Mouse (Mus musculus): ENCODE results near the gene Polh. TPM values are rescaled to one million over a fixed set of nuclear protein-coding genes. Genes with fewer than 3 reads are reported as not detected.

Polh gene
- polyA plus RNA-seq, 1 experiment from 2014 or later = 8.9 TPM

DNA sequence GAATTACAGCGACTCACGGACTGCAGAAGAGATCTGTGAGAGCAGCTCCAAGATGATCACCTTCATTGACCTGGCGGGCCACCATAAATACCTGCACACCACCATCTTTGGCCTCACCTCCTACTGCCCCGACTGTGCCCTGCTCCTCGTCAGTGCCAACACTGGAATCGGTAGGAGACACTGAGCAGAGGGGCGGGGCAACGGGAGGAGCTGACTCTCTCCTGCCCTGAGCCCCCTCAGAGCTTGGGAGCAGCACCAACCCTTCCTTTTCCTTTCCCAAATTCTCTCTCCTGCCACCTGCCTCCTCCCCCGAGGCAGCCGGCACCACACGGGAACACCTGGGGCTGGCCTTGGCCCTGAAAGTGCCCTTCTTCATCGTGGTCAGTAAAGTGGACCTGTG, 37.0 kb downstream of the Polh start:
- Histone ChIP-seq H3K36me3 (replicated peaks; ENCODE audit: insufficient read depth, low read length) (peaks cover 72% of the 10 kb centered on the region), H3K9ac (replicated peaks) (no peak overlapping the region), H3K27me3 (ENCODE audit: insufficient read depth, low read length) (no peaks in the 10 kb centered on the region), H3K9me3 (ENCODE audit: low read length) (no peaks in the 10 kb centered on the region), H3K27ac (ENCODE audit: low read depth) (no peak overlapping the region), H3K4me2 (ENCODE audit: low read depth, low read length) (no peak overlapping the region), H3K4me3 (ENCODE audit: low read depth, low read length) (no peak overlapping the region), H3K4me1 (ENCODE audit: insufficient read depth) (peaks cover 21% of the 10 kb centered on the region)
- no peak for ATAC-seq
- no peak for DNase-seq
- no peak for TF ChIP-seq EP300 (IDR thresholded peaks at IDR 0.05; ENCODE audit: low read depth)
- no peak for TF ChIP-seq CTCF (IDR thresholded peaks at IDR 0.05; ENCODE audit: low read depth)
- 93% methylated on average over 12 of the region's 12 CpGs for WGBS (ENCODE audit: insufficient replicate concordance)

DNA sequence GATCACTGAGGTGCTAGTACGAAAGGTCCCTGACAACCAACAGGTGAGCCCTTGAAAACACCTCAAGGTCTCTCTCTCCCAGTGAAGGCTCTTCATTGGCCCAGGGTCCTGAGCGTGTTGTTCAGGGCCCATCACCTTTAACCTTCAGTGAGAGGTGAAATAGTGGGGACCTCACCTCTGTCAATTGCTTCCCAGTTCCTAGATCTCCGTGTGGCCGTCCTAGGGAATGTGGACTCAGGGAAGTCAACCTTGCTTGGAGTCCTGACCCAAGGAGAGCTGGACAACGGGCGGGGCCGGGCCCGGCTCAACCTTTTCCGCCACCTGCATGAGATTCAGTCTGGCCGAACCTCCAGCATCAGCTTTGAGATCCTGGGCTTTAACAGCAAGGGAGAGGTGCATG, 37.7 kb downstream of the Polh start:
- DNase-seq (no peak), ATAC-seq (no peak)
- 92% methylated on average over 10 of the region's 10 CpGs for WGBS (ENCODE audit: insufficient replicate concordance)
- no peak overlapping the region for H3K27ac ChIP-seq (ENCODE audit: low read depth)
- no peaks in the 10 kb centered on the region for H3K27me3 ChIP-seq (ENCODE audit: insufficient read depth, low read length)
- no peak overlapping the region for H3K9ac ChIP-seq (replicated peaks)
- no peaks in the 10 kb centered on the region for H3K9me3 ChIP-seq (ENCODE audit: low read length)
- no peak overlapping the region for H3K4me3 ChIP-seq (ENCODE audit: low read depth, low read length)
- TF ChIP-seq EP300 (IDR thresholded peaks at IDR 0.05; ENCODE audit: low read depth) (no peak), CTCF (IDR thresholded peaks at IDR 0.05; ENCODE audit: low read depth) (no peak)
- H3K36me3 ChIP-seq (replicated peaks; ENCODE audit: insufficient read depth, low read length) = peaks cover 66% of the 10 kb centered on the region
- no peak overlapping the region for H3K4me2 ChIP-seq (ENCODE audit: low read depth, low read length)
- peaks cover 21% of the 10 kb centered on the region for H3K4me1 ChIP-seq (ENCODE audit: insufficient read depth)

DNA sequence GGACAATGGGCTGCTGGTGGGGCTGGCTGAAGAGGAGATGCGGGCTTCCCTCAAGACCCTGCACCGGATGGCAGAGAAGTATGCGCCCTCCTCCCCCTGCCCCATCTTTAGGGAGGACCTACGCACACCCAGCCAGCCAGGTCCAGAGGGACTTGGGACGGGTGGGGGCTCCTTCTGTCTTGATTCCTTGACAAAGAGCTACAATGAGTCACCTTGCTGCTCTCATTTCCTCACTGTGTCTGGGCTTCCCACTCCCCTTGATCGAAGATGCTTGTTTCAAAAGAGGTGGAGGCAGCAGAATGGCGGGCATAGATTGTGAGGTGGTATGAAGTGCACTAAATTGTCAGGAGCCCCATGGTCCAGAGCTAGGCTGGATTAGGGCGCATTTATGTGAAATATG, 38.1 kb downstream of the Polh start:
- Histone ChIP-seq H3K9me3 (ENCODE audit: low read length) (no peaks in the 10 kb centered on the region), H3K9ac (replicated peaks) (no peak overlapping the region), H3K4me1 (ENCODE audit: insufficient read depth) (peaks cover 21% of the 10 kb centered on the region), H3K27ac (ENCODE audit: low read depth) (no peak overlapping the region), H3K36me3 (replicated peaks; ENCODE audit: insufficient read depth, low read length) (peaks cover 61% of the 10 kb centered on the region), H3K4me3 (ENCODE audit: low read depth, low read length) (no peak overlapping the region), H3K27me3 (ENCODE audit: insufficient read depth, low read length) (no peaks in the 10 kb centered on the region), H3K4me2 (ENCODE audit: low read depth, low read length) (no peak overlapping the region)
- 92% methylated on average over 8 of the region's 8 CpGs for WGBS (ENCODE audit: insufficient replicate concordance)
- no peak for TF ChIP-seq EP300 (IDR thresholded peaks at IDR 0.05; ENCODE audit: low read depth)
- TF ChIP-seq CTCF (IDR thresholded peaks at IDR 0.05; ENCODE audit: low read depth) = no peak
- no peak for ATAC-seq
- no peak for DNase-seq

DNA sequence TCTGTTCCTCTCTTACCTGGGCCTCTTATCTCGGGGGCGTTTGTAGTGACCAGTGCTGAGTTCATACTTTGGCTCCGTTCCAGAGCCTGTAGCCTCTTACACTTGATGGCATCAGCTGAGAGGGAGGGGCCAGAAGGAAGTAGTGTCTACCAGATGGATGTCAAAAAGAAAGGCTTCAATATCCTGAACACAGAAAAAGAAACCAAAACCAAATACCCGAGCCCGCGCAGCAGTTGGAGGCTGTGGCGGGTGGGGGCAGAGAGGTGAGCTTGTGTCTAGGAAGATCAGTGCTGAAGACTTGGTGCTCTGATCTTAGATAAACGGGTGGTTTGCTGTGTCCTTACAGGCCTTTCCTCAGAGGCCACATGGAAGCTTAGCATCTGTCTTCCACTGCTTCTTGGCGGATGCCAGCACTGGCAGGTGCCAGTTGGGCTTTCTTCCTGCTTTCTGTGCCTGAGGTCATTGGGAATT, 39.5 kb downstream of the Polh start:
- DNase-seq = peak; percentile 77
- Histone ChIP-seq H3K9ac (replicated peaks) (peak overlapping the region; percentile 89), H3K4me3 (ENCODE audit: low read depth, low read length) (peak overlapping the region; percentile 87), H3K27me3 (ENCODE audit: insufficient read depth, low read length) (no peaks in the 10 kb centered on the region), H3K27ac (ENCODE audit: low read depth) (peak overlapping the region; percentile 98), H3K36me3 (replicated peaks; ENCODE audit: insufficient read depth, low read length) (peaks cover 48% of the 10 kb centered on the region), H3K4me2 (ENCODE audit: low read depth, low read length) (peak overlapping the region; percentile 86), H3K4me1 (ENCODE audit: insufficient read depth) (peaks cover 29% of the 10 kb centered on the region), H3K9me3 (ENCODE audit: low read length) (no peaks in the 10 kb centered on the region)
- TF ChIP-seq EP300 (IDR thresholded peaks at IDR 0.05; ENCODE audit: low read depth) = 0 out of 2 replicates have a peak, but pooled peaks have one; percentile 36
- no peak for TF ChIP-seq CTCF (IDR thresholded peaks at IDR 0.05; ENCODE audit: low read depth)
- 18% methylated on average over 9 of the region's 9 CpGs for WGBS (ENCODE audit: insufficient replicate concordance)
- peak; percentile 4 for ATAC-seq

DNA sequence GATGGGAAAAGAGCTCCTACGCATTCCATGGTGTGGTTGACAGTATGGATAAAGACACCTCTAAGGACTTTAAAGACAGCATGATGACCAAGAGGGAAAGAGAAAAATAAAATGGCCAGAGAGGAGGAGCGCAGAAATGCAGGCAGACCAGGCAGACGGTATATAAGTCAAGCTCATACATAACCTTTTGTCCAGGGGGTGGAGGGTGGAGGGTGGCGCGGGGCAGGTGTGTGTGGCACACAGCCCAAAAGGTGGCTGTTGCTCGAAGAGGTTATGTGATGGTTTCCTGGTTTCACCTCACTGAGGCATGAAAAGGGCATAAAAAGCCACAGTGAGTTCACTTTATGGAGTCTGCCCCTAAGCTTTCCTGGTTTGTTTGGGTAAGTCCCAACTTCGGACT, 39.9 kb downstream of the Polh start:
- no peak for ATAC-seq
- no peaks in the 10 kb centered on the region for H3K9me3 ChIP-seq (ENCODE audit: low read length)
- H3K36me3 ChIP-seq (replicated peaks; ENCODE audit: insufficient read depth, low read length) = peaks cover 44% of the 10 kb centered on the region
- WGBS (ENCODE audit: insufficient replicate concordance) = 54% methylated on average over 7 of the region's 7 CpGs
- H3K4me2 ChIP-seq (ENCODE audit: low read depth, low read length) = peak overlapping the region; percentile 86
- DNase-seq = no peak
- peak overlapping the region; percentile 89 for H3K9ac ChIP-seq (replicated peaks)
- H3K27ac ChIP-seq (ENCODE audit: low read depth) = peak overlapping the region; percentile 98
- H3K4me1 ChIP-seq (ENCODE audit: insufficient read depth) = peaks cover 31% of the 10 kb centered on the region
- TF ChIP-seq EP300 (IDR thresholded peaks at IDR 0.05; ENCODE audit: low read depth) (no peak), CTCF (IDR thresholded peaks at IDR 0.05; ENCODE audit: low read depth) (no peak)
- peak overlapping the region; percentile 87 for H3K4me3 ChIP-seq (ENCODE audit: low read depth, low read length)
- no peaks in the 10 kb centered on the region for H3K27me3 ChIP-seq (ENCODE audit: insufficient read depth, low read length)

DNA sequence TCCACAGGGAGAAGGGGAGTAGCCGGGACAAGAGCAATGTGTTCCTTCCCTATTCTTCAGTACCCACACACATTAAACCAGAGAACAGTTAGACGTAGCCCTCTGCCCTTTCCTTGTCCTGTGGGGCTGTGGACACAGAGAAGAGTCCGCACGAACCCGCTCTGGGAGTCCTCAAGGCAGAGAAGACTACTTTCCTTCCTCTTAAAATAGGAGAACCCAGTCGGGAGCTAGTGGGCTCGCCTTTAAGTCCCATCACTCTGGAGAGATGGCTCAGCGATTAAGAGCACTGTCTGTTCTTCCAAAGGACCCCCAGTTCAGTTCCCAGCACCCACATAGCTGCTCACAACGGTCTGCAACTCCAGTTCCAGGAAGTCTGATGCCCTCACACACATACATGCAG, 40.7 kb downstream of the Polh start:
- Histone ChIP-seq H3K9me3 (ENCODE audit: low read length) (no peaks in the 10 kb centered on the region), H3K36me3 (replicated peaks; ENCODE audit: insufficient read depth, low read length) (peaks cover 36% of the 10 kb centered on the region), H3K27me3 (ENCODE audit: insufficient read depth, low read length) (no peaks in the 10 kb centered on the region), H3K4me1 (ENCODE audit: insufficient read depth) (peaks cover 39% of the 10 kb centered on the region), H3K4me3 (ENCODE audit: low read depth, low read length) (peak overlapping the region; percentile 87), H3K4me2 (ENCODE audit: low read depth, low read length) (peak overlapping the region; percentile 86), H3K27ac (ENCODE audit: low read depth) (peak overlapping the region; percentile 98), H3K9ac (replicated peaks) (peak overlapping the region; percentile 89)
- no peak for TF ChIP-seq CTCF (IDR thresholded peaks at IDR 0.05; ENCODE audit: low read depth)
- TF ChIP-seq EP300 (IDR thresholded peaks at IDR 0.05; ENCODE audit: low read depth) = no peak
- ATAC-seq (no peak), DNase-seq (no peak)
- WGBS (ENCODE audit: insufficient replicate concordance) = 46% methylated on average over 9 of the region's 9 CpGs

DNA sequence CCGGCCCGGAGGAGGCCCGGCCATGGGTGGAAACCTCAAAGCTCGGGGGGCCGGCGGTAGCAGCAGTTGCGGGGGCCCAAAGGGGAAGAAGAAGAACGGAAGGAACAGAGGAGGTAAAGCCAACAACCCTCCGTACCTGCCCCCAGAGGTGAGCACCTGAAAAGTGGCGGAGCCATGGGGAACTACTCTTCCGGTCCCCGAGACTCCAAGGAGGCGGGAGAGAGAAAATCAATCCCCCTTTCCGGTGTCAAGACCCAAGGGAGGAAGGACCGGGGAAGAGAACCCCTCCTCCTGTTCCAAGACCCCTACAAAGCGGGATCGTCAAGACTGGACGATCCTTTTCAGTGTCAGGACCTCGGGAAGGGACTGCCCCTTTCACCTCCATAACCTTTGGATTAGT, 41.3 kb downstream of the Polh start:
- Histone ChIP-seq H3K4me3 (ENCODE audit: low read depth, low read length) (peak overlapping the region; percentile 87), H3K4me2 (ENCODE audit: low read depth, low read length) (peak overlapping the region; percentile 86), H3K27ac (ENCODE audit: low read depth) (peak overlapping the region; percentile 98), H3K4me1 (ENCODE audit: insufficient read depth) (peaks cover 42% of the 10 kb centered on the region), H3K36me3 (replicated peaks; ENCODE audit: insufficient read depth, low read length) (peaks cover 30% of the 10 kb centered on the region), H3K27me3 (ENCODE audit: insufficient read depth, low read length) (no peaks in the 10 kb centered on the region), H3K9me3 (ENCODE audit: low read length) (no peaks in the 10 kb centered on the region), H3K9ac (replicated peaks) (peak overlapping the region; percentile 89)
- DNase-seq = no peak
- WGBS (ENCODE audit: insufficient replicate concordance) = 0% methylated on average over 19 of the region's 19 CpGs
- TF ChIP-seq EP300 (IDR thresholded peaks at IDR 0.05; ENCODE audit: low read depth) (no peak), CTCF (IDR thresholded peaks at IDR 0.05; ENCODE audit: low read depth) (no peak)
- no peak for ATAC-seq

Data from liver, postnatal 0 days (tissue).